Mouse (Mus musculus) hindbrain, embryonic 14.5 days (tissue): Measurements from ENCODE around the gene Scn7a. TPM values are rescaled to one million over a fixed set of nuclear protein-coding genes. Genes with fewer than 3 reads are reported as not detected.

Experiments used
- ATAC-seq: fragments of 200-750 bp; cut with Nextera tagmentation; 2 replicates; pipeline ENCODE4 v1.8.0; 2017; ENCODE audit warnings: moderate number of reproducible peaks, mild to moderate bottlenecking, moderate TSS enrichment, moderate library complexity; ENCODE audit not compliant: low FRiP score
- DNase-seq: peaks from one replicate; pipeline ENCODE4 v3.0.0-alpha.2; 2015; ENCODE audit warnings: low spot score
- H3K27ac ChIP-seq: fragments of 300-500 bp; sonication (generic); 2 replicates; pipeline ENCODE4 v1.5.1; 2014; ENCODE audit warnings: mild to moderate bottlenecking, moderate library complexity
- H3K27me3 ChIP-seq: fragments of 300-500 bp; sonication (generic); 2 replicates; pipeline ENCODE4 v1.6.1; 2014; ENCODE audit warnings: mild to moderate bottlenecking, low read length, mixed read lengths; ENCODE audit not compliant: control insufficient read depth, insufficient read depth
- H3K36me3 ChIP-seq: fragments of 300-500 bp; sonication (generic); replicated peaks from 2 replicates; pipeline ENCODE4 v1.6.1; 2014; ENCODE audit not compliant: control insufficient read depth, insufficient read depth
- H3K4me1 ChIP-seq: fragments of 300-500 bp; sonication (generic); replicated peaks from 2 replicates; pipeline ENCODE4 v1.6.1; 2014; ENCODE audit warnings: antibody characterized with exemption, low read length, mixed read lengths; ENCODE audit not compliant: control insufficient read depth, insufficient read depth
- H3K4me2 ChIP-seq: fragments of 300-500 bp; sonication (generic); replicated peaks from 2 replicates; pipeline ENCODE4 v1.6.1; 2014; ENCODE audit warnings: mild to moderate bottlenecking, moderate library complexity
- H3K4me3 ChIP-seq: fragments of 300-500 bp; sonication (generic); replicated peaks from 2 replicates; pipeline ENCODE4 v1.5.1; 2014; ENCODE audit warnings: mild to moderate bottlenecking, low read length
- H3K9ac ChIP-seq: fragments of 300-500 bp; sonication (generic); 2 replicates; pipeline ENCODE4 v1.6.1; 2014
- H3K9me3 ChIP-seq: fragments of 300-500 bp; sonication (generic); 2 replicates; pipeline ENCODE4 v1.6.1; 2016; ENCODE audit warnings: low read length; ENCODE audit not compliant: control insufficient read depth
- WGBS: fragments of 180-500 bp; shearing (Covaris S2); extraction: QIAGEN DNeasy Blood & Tissue Kit; methylation state at CpG from one replicate; pipeline ENCODE4 v1.1.7; 2014; 5-methylcytosine and 5-hydroxymethylcytosine counted together
- polyA plus RNA-seq: library from polyadenylated mRNA; unstranded; fragments of >200 nt; fragmentation: Nextera tagmentation; extraction: Ambion mirVana; gene quantifications from 2 replicates; pipeline ENCODE4 v1.2.1, GENCODE M21; 2014

Scn7a gene
- 0.33 and 0.55 TPM in 2 replicates for polyA plus RNA-seq

DNA sequence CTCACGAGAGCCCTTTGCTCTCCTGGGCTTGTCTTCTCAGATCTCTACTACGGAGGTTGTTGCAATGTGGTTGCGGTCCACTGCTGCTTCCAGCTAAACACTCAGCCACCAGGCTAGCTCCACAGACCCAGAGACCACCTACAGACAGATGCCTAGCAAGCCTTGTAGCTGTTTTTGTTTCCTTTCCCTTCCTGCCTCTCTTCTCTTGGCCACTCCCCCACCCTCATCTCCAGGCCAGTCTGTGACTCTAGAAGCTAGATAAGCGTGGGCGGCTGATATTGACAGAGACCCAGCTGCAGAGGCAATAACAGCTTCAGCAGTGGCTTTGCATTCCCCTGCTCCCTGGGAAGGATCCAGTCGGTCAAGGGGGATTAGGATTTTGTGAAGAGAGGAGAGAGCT is at the start of gene Scn7a:
Gene Scn7a (minus strand): TSS at position 150 of the 400 bp plus-strand sequence.
- Histone ChIP-seq H3K4me1 (no peaks in the 10 kb centered on the region), H3K27ac (no peak within 1 kb of the TSS), H3K36me3 (no peaks in the 10 kb centered on the region), H3K9ac (no peak within 1 kb of the TSS), H3K27me3 (no peaks in the 10 kb centered on the region), H3K4me2 (no peak within 1 kb of the TSS), H3K4me3 (no peak within 1 kb of the TSS), H3K9me3 (no peaks in the 10 kb centered on the region)
- no peak for DNase-seq
- 44% methylated on average over 6 of the region's 6 CpGs for WGBS
- no peak for ATAC-seq

GRCm38 (mm10) chr2:66827729-66828128 is 43.0 kb upstream of the Scn7a start:
- Histone ChIP-seq H3K4me1 (no peaks in the 10 kb centered on the region), H3K4me3 (no peak overlapping the region), H3K9ac (no peak overlapping the region), H3K27ac (no peak overlapping the region), H3K9me3 (no peaks in the 10 kb centered on the region), H3K4me2 (no peak overlapping the region), H3K27me3 (no peaks in the 10 kb centered on the region), H3K36me3 (no peaks in the 10 kb centered on the region)
- no peak for DNase-seq
- no peak for ATAC-seq
- 90% methylated on average over 1 of the region's 1 CpGs for WGBS

DNA sequence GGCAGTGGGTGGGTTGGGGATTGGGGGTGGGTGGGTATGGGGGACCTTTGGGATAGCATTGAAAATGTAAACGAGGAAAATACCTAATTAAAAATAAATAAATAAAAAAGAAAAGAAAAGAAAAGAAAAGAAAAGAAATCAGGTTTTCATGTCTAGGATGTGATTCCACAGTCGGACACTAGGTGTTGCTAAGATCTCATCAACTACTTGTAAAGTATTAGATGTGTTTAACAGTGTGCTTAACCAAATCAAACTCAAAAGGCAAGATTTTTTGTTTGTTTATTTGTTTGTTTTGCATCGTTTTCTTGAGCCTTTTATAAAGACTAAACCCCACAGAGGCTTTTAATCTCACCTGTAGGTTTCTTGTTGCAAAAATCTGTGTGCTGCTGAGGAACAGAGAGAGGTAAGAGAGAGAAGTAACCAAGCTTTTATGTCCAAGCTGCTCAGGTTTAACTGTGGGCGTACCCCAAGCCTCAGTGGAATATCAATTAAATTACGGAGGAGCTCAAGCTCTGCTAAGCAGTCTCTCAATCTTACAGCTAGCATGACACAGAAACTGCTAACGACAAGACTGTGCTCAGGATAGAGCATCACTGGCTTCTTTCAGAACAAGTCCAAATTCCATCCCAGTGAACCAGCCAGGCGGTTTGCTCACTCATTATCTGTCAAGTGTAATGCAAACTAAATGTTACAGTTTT is 35.3 kb upstream of the Scn7a start:
- no peak overlapping the region for H3K27ac ChIP-seq
- H3K4me3 ChIP-seq: no peak overlapping the region
- WGBS: 44% methylated on average over 7 of the region's 7 CpGs
- no peaks in the 10 kb centered on the region for H3K36me3 ChIP-seq
- H3K9me3 ChIP-seq: no peaks in the 10 kb centered on the region
- H3K9ac ChIP-seq: no peak overlapping the region
- peak; percentile 74 for DNase-seq
- H3K4me1 ChIP-seq: no peaks in the 10 kb centered on the region
- ATAC-seq: peak; percentile 57; the same call in 1 of the 2 replicates
- H3K4me2 ChIP-seq: no peak overlapping the region
- H3K27me3 ChIP-seq: no peaks in the 10 kb centered on the region

DNA sequence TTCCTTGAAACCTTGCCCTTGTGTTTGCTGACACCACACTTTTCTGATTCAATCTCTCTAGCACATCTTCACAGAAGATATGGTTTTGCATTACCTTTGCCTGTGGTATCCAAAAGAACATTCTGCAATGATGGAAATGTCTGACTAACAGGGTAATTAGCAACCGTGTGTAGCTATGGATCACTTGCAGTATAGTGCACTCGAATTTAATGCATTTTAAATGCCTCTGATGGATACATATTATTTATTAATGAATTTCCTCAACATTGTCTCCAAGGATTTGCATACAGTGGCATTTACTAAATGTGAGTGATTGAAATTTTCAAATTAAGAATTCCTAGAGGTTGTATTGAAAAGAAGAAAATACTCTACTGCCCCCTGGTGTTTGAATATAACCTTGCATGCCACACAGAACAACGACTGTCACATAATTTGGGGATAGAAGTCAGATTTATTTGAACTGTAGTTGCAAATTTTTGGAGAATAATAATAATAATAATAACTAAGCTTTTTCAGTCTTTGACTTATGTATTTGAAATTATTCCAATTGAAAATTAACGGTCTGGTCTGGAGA is 15.0 kb upstream of the Scn7a start:
- H3K36me3 ChIP-seq: no peaks in the 10 kb centered on the region
- H3K9ac ChIP-seq: no peak overlapping the region
- no peaks in the 10 kb centered on the region for H3K9me3 ChIP-seq
- ATAC-seq (0 out of 2 replicates have a peak, but pooled peaks have one; percentile 43), DNase-seq (peak; percentile 85)
- H3K27ac ChIP-seq: no peak overlapping the region
- no peaks in the 10 kb centered on the region for H3K4me1 ChIP-seq
- no peaks in the 10 kb centered on the region for H3K27me3 ChIP-seq
- H3K4me3 ChIP-seq: no peak overlapping the region
- no peak overlapping the region for H3K4me2 ChIP-seq
- 40% methylated on average over 4 of the region's 4 CpGs for WGBS

DNA sequence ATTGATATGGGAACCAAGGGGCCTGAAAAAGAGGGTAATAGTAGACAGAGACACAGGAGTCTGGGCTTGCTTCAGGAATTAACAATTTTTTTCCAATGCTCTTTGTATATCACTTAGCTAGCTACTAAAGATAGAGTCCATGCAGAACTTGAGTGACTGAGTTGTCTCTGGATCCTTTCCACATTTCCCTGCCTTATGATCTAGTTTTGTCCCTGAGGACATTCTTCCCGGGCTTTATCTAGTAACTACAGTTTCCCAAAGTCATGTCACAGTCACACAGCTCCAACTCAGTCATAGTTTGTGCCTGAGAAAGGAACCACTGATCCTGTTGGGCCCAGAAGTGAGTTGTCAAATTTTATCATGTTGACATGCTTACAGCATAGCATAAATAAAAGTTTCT is 12.8 kb upstream of the Scn7a start:
- Histone ChIP-seq H3K36me3 (no peaks in the 10 kb centered on the region), H3K4me3 (no peak overlapping the region), H3K9ac (no peak overlapping the region), H3K27ac (no peak overlapping the region), H3K27me3 (no peaks in the 10 kb centered on the region), H3K4me1 (no peaks in the 10 kb centered on the region), H3K9me3 (no peaks in the 10 kb centered on the region), H3K4me2 (no peak overlapping the region)
- ATAC-seq: no peak
- DNase-seq: no peak
- 78% methylated on average over 1 of the region's 1 CpGs for WGBS

GRCm38 (mm10) chr2:66791629-66792028 is 6.9 kb upstream of the Scn7a start:
- Histone ChIP-seq H3K4me1 (no peaks in the 10 kb centered on the region), H3K36me3 (no peaks in the 10 kb centered on the region), H3K4me2 (no peak overlapping the region), H3K27me3 (no peaks in the 10 kb centered on the region), H3K4me3 (no peak overlapping the region), H3K9me3 (no peaks in the 10 kb centered on the region), H3K9ac (no peak overlapping the region), H3K27ac (no peak overlapping the region)
- DNase-seq (no peak), ATAC-seq (no peak)
- WGBS: 92% methylated on average over 1 of the region's 1 CpGs

- ATAC-seq: no peak
- WGBS: 78% methylated on average over 2 of the region's 2 CpGs
- Histone ChIP-seq H3K27ac (no peak overlapping the region), H3K9ac (no peak overlapping the region), H3K4me3 (no peak overlapping the region), H3K36me3 (no peaks in the 10 kb centered on the region), H3K4me2 (no peak overlapping the region), H3K9me3 (no peaks in the 10 kb centered on the region), H3K4me1 (no peaks in the 10 kb centered on the region), H3K27me3 (no peaks in the 10 kb centered on the region)
- DNase-seq: no peak
These were observed 3.8 kb downstream of the Scn7a start for GRCm38 (mm10) chr2:66780884-66781283.

DNA sequence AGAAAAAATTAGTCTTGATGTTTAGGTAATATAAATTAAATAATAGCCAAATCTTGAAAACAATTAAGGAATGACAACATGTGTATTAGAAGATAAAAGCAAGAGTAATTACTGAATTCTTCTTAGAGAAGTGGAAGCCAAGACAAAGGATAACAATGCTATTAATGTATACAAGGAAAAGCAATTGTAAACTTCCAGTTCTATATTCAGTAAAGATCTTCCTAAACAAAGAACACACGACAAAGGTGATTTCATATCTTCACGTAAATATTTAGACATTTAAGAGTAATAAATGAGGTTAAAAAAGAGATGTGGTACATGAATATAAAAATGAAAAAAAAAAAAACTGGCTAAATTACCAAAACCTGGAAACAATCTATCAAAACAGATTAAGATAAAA is 16.7 kb downstream of the Scn7a start:
- ATAC-seq (no peak), DNase-seq (no peak)
- Histone ChIP-seq H3K9me3 (no peaks in the 10 kb centered on the region), H3K27ac (no peak overlapping the region), H3K36me3 (no peaks in the 10 kb centered on the region), H3K9ac (no peak overlapping the region), H3K4me1 (no peaks in the 10 kb centered on the region), H3K27me3 (no peaks in the 10 kb centered on the region), H3K4me3 (no peak overlapping the region), H3K4me2 (no peak overlapping the region)
- 90% methylated on average over 2 of the region's 2 CpGs for WGBS

GRCm38 (mm10) chr2:66765170-66765569 is 19.5 kb downstream of the Scn7a start:
- Histone ChIP-seq H3K27ac (no peak overlapping the region), H3K4me2 (no peak overlapping the region), H3K4me3 (no peak overlapping the region), H3K36me3 (no peaks in the 10 kb centered on the region), H3K9ac (no peak overlapping the region), H3K9me3 (no peaks in the 10 kb centered on the region), H3K4me1 (no peaks in the 10 kb centered on the region), H3K27me3 (no peaks in the 10 kb centered on the region)
- no peak for ATAC-seq
- 87% methylated on average over 1 of the region's 1 CpGs for WGBS
- no peak for DNase-seq
